Mouse (Mus musculus): ENCODE measurements around the gene Esrp2. TPM values are rescaled to one million over a fixed set of nuclear protein-coding genes. Genes with fewer than 3 reads are reported as not detected.
A peak's percentile ranks its signal among the peaks of the same experiment; 100 is the strongest.

Esrp2 gene
- polyA plus RNA-seq, 1 experiment from 2014 or later = 5.4 TPM

DNA sequence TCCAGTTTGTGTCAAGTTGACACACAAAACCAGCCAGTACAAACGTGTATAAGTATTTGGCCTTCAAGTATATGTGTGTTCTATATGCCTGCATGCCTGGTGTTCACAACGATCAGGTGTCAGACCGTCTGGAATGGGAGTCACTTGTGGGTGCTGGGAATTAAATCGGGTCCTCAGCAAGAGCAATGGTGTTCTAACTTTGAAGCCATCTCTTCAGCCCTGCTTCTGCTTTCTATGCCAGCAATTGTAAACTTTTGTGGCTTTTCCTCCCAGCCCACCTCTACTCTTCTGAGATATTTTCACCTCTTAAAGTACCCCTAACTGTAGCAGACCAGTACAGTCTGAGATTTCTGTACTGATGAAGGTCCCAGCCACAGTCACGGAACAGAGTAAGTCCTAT lies 3.4 kb upstream of the Esrp2 start:
- WGBS = 65% methylated on average over 5 of the region's 5 CpGs
- H3K4me1 ChIP-seq = peaks cover 39% of the 10 kb centered on the region
- no peaks in the 10 kb centered on the region for H3K36me3 ChIP-seq
- H3K9me3 ChIP-seq = no peaks in the 10 kb centered on the region
- peaks cover 22% of the 10 kb centered on the region for H3K27me3 ChIP-seq (ENCODE audit: insufficient read depth, poor library complexity, severe bottlenecking)
- no peak for DNase-seq (ENCODE audit: low spot score)
- H3K4me3 ChIP-seq = no peak overlapping the region
- no peak overlapping the region for H3K27ac ChIP-seq

- peak overlapping the region; percentile 87 for H3K27ac ChIP-seq
Measured at GRCm38 (mm10) chr8:106138616-106139015, 1.8 kb upstream of the Esrp2 start.

GRCm38 (mm10) chr8:106137906-106138477 lies 1.2 kb upstream of the Esrp2 start:
- Histone ChIP-seq H3K4me1 (peaks cover 46% of the 10 kb centered on the region), H3K27me3 (ENCODE audit: insufficient read depth, poor library complexity, severe bottlenecking) (peaks cover 44% of the 10 kb centered on the region), H3K9me3 (no peaks in the 10 kb centered on the region), H3K4me3 (peak overlapping the region; percentile 69), H3K27ac (peak overlapping the region; percentile 87), H3K36me3 (peaks cover 2% of the 10 kb centered on the region)
- DNase-seq (ENCODE audit: low spot score) = peak; percentile 92
- 1% methylated on average over 24 of the region's 24 CpGs for WGBS

More at GRCm38 (mm10) chr8:106138616-106139015, 1.8 kb upstream of the Esrp2 start:
- peaks cover 46% of the 10 kb centered on the region for H3K4me1 ChIP-seq
- 12% methylated on average over 7 of the region's 7 CpGs for WGBS
- peaks cover 38% of the 10 kb centered on the region for H3K27me3 ChIP-seq (ENCODE audit: insufficient read depth, poor library complexity, severe bottlenecking)
- H3K36me3 ChIP-seq = no peaks in the 10 kb centered on the region
- no peak for DNase-seq (ENCODE audit: low spot score)
- H3K4me3 ChIP-seq = peak overlapping the region; percentile 69
- no peaks in the 10 kb centered on the region for H3K9me3 ChIP-seq

GRCm38 (mm10) chr8:106137218-106137905 lies 588 bp upstream of the Esrp2 start:
- Histone ChIP-seq H3K4me3 (peak overlapping the region; percentile 69), H3K27ac (peak overlapping the region; percentile 87), H3K4me1 (peaks cover 46% of the 10 kb centered on the region), H3K9me3 (no peaks in the 10 kb centered on the region), H3K27me3 (ENCODE audit: insufficient read depth, poor library complexity, severe bottlenecking) (peaks cover 50% of the 10 kb centered on the region), H3K36me3 (peaks cover 8% of the 10 kb centered on the region)
- peak; percentile 72 for DNase-seq (ENCODE audit: low spot score)
- WGBS = 3% methylated on average over 22 of the region's 22 CpGs

- no peaks in the 10 kb centered on the region for H3K9me3 ChIP-seq
- peak overlapping the region; percentile 87; the same call in 1 of the 2 replicates for H3K27ac ChIP-seq
- H3K36me3 ChIP-seq = peaks cover 23% of the 10 kb centered on the region
- H3K4me3 ChIP-seq = peak overlapping the region; percentile 69
- WGBS = 4% methylated on average over 19 of the region's 19 CpGs
- no peak for DNase-seq (ENCODE audit: low spot score)
- H3K27me3 ChIP-seq (ENCODE audit: insufficient read depth, poor library complexity, severe bottlenecking) = peaks cover 53% of the 10 kb centered on the region
- H3K4me1 ChIP-seq = peaks cover 43% of the 10 kb centered on the region
Measured at GRCm38 (mm10) chr8:106135672-106136071, 1.1 kb downstream of the Esrp2 start.

DNA sequence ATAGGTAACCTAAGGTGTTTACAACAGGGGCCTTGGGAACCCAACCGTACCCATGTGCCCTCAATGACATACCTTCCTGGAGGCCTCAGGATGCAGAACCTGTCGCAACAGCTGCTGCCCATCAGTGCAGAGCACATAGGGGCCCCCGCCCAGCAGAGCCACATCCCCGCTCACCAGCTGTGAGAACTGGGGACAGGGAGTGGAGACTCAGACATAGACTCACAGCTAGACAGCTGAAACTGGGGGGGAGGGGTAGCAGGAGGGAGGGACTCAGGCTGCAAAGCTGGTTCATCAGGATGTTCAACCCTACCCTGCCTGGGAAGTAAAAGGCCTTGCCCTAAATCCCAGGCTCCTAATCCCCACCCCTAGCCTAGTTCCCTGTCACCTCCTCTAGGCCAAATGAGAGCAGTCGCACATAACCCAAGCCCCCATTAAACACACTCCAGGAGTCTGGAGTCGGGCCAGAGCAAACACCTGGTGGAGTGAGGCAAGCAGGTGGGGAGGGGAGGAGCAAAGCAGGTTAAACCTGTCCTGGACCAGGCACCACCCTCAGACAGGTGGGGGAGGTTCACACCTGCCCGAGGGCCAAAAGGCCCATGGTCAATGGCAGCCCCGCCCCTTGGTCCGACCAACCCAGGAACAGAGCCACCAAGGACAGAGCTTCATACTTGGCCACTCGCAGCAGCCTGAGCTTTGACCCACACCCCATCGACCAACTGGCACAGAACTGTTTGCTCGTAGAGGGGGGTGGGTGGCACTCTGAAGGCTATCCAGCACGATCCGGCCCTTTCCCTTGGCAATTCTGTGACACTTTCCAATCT lies 1.8 kb downstream of the Esrp2 start:
- Histone ChIP-seq H3K4me1 (peaks cover 43% of the 10 kb centered on the region), H3K36me3 (peaks cover 31% of the 10 kb centered on the region), H3K27ac (0 out of 2 replicates have a peak overlapping the region, but pooled peaks have one; percentile 87), H3K4me3 (peak overlapping the region; percentile 69), H3K27me3 (ENCODE audit: insufficient read depth, poor library complexity, severe bottlenecking) (peaks cover 53% of the 10 kb centered on the region), H3K9me3 (no peaks in the 10 kb centered on the region)
- peak; percentile 74 for DNase-seq (ENCODE audit: low spot score)
- WGBS = 18% methylated on average over 14 of the region's 14 CpGs

DNA sequence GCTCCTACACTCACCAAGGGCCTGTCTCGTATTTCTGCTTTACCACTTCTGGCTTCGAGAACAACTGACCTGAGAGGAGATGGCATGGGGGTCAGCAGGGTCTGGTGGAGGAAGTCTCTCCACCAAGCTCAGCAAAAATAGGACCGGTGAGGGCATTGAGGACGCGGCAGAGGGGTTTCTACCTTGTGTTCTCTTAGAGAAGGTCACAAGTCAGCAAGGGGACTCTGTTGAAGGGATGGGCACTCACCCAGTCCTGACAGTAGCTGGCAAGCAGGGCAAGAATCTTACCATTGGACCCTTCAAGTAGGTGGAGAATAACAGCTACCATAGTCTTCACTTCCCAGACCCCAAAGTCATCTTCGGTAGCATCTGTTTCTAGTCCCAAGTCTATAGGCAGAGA lies 2.8 kb downstream of the Esrp2 start:
- WGBS = 72% methylated on average over 6 of the region's 6 CpGs
- H3K4me3 ChIP-seq = no peak overlapping the region
- H3K27ac ChIP-seq = no peak overlapping the region
- H3K9me3 ChIP-seq = no peaks in the 10 kb centered on the region
- peak; percentile 66 for DNase-seq (ENCODE audit: low spot score)
- peaks cover 43% of the 10 kb centered on the region for H3K4me1 ChIP-seq
- peaks cover 53% of the 10 kb centered on the region for H3K27me3 ChIP-seq (ENCODE audit: insufficient read depth, poor library complexity, severe bottlenecking)
- H3K36me3 ChIP-seq = peaks cover 40% of the 10 kb centered on the region

GRCm38 (mm10) chr8:106133526-106133925 lies 3.2 kb downstream of the Esrp2 start:
- 64% methylated on average over 13 of the region's 13 CpGs for WGBS
- DNase-seq (ENCODE audit: low spot score) = peak; percentile 72
- H3K4me1 ChIP-seq = peaks cover 40% of the 10 kb centered on the region
- no peaks in the 10 kb centered on the region for H3K9me3 ChIP-seq
- peaks cover 53% of the 10 kb centered on the region for H3K27me3 ChIP-seq (ENCODE audit: insufficient read depth, poor library complexity, severe bottlenecking)
- H3K27ac ChIP-seq = no peak overlapping the region
- no peak overlapping the region for H3K4me3 ChIP-seq
- H3K36me3 ChIP-seq = peaks cover 44% of the 10 kb centered on the region

- Histone ChIP-seq H3K27ac (no peak overlapping the region), H3K9me3 (no peaks in the 10 kb centered on the region), H3K4me1 (peaks cover 28% of the 10 kb centered on the region), H3K36me3 (peaks cover 52% of the 10 kb centered on the region), H3K4me3 (no peak overlapping the region), H3K27me3 (ENCODE audit: insufficient read depth, poor library complexity, severe bottlenecking) (peaks cover 52% of the 10 kb centered on the region)
- peak; percentile 71 for DNase-seq (ENCODE audit: low spot score)
- WGBS = 89% methylated on average over 11 of the region's 11 CpGs
Measured at GRCm38 (mm10) chr8:106132356-106132755, 4.4 kb downstream of the Esrp2 start.

DNA sequence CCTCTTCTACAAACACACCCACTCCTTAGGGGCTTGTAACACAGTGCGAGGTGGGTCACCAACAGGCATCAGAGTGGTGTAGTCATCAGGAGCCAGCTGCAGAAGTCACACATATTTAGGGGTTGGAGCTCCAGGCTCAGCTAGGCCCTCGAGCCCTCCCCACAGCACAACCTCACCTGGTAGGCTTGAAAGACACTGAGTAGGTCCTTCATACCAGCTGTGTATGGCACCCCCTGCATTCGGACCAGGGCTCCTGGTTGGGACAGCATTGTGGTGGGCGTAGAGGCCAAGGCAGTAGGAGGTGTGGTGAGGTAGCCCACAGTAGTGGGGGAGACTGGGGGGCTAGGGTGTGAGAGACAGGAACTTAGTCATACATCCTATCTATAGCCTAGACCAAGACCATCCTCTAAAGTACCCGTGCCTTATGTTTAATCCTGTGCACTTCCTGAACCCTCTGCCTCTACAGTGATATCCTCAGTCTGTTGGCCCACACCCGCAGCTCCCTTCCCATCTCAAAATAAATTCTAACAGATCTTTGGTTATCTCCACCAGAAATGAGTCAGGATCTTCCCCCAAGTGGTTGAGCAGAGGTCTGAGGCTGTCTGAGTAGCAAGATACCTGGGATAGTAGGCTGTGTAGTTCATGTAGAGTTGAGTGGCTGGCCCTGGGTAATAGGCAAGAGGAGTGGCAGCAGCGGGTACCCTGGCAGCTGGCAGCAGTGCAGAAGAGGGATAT lies 5.1 kb downstream of the Esrp2 start:
- no peaks in the 10 kb centered on the region for H3K9me3 ChIP-seq
- H3K4me1 ChIP-seq = peaks cover 21% of the 10 kb centered on the region
- peaks cover 45% of the 10 kb centered on the region for H3K27me3 ChIP-seq (ENCODE audit: insufficient read depth, poor library complexity, severe bottlenecking)
- no peak overlapping the region for H3K27ac ChIP-seq
- WGBS = 79% methylated on average over 7 of the region's 7 CpGs
- DNase-seq (ENCODE audit: low spot score) = peak; percentile 72
- no peak overlapping the region for H3K4me3 ChIP-seq
- peaks cover 59% of the 10 kb centered on the region for H3K36me3 ChIP-seq

GRCm38 (mm10) chr8:106131021-106131420 lies 5.8 kb downstream of the Esrp2 start:
- H3K9me3 ChIP-seq = no peaks in the 10 kb centered on the region
- H3K36me3 ChIP-seq = peaks cover 63% of the 10 kb centered on the region
- peak; percentile 62 for DNase-seq (ENCODE audit: low spot score)
- H3K4me1 ChIP-seq = peaks cover 14% of the 10 kb centered on the region
- peaks cover 39% of the 10 kb centered on the region for H3K27me3 ChIP-seq (ENCODE audit: insufficient read depth, poor library complexity, severe bottlenecking)
- H3K4me3 ChIP-seq = no peak overlapping the region
- 90% methylated on average over 4 of the region's 4 CpGs for whole genome bisulfite sequencing
- H3K27ac ChIP-seq = no peak overlapping the region

GRCm38 (mm10) chr8:106130505-106130904 lies 6.3 kb downstream of the Esrp2 start:
- 74% methylated on average over 2 of the region's 2 CpGs for WGBS
- peaks cover 34% of the 10 kb centered on the region for H3K27me3 ChIP-seq (ENCODE audit: insufficient read depth, poor library complexity, severe bottlenecking)
- H3K36me3 ChIP-seq = peaks cover 63% of the 10 kb centered on the region
- H3K4me3 ChIP-seq = no peak overlapping the region
- DNase-seq (ENCODE audit: low spot score) = peak; percentile 46
- no peaks in the 10 kb centered on the region for H3K9me3 ChIP-seq
- no peak overlapping the region for H3K27ac ChIP-seq
- H3K4me1 ChIP-seq = peaks cover 9% of the 10 kb centered on the region

All from heart, embryonic 10.5 days (tissue).